Mouse (Mus musculus): ENCODE data around the gene Coq10b. TPM values are rescaled to one million over a fixed set of nuclear protein-coding genes. Genes with fewer than 3 reads are reported as not detected.

The Coq10b gene
- polyA plus RNA-seq, 1 experiment from 2014 or later: 17.6 TPM

Other genes starting within 250 kb of the Coq10b start
- 3.0 and 3.6 TPM in 2 replicates for gene Ankrd44, start 126.4 kb upstream of the Coq10b start, polyA plus RNA-seq (2015; fragmentation: Nextera tagmentation; extraction: Ambion mirVana)
- 171 and 213 TPM in 2 replicates for gene Sf3b1, start 25.3 kb upstream of the Coq10b start, polyA plus RNA-seq (2015; fragmentation: Nextera tagmentation; extraction: Ambion mirVana)
- gene Hspe1, start 35.4 kb downstream of the Coq10b start, polyA plus RNA-seq (2015; fragmentation: Nextera tagmentation; extraction: Ambion mirVana): 600 and 712 TPM in 2 replicates
- 478 and 596 TPM in 2 replicates for gene Hspd1, start 35.5 kb downstream of the Coq10b start, polyA plus RNA-seq (2015; fragmentation: Nextera tagmentation; extraction: Ambion mirVana)
- 45.0 and 58.2 TPM in 2 replicates for gene Mob4, start 78.5 kb downstream of the Coq10b start, polyA plus RNA-seq (2015; fragmentation: Nextera tagmentation; extraction: Ambion mirVana)
- 0.52 and 0.81 TPM in 2 replicates for gene Rftn2, start 174.0 kb downstream of the Coq10b start, polyA plus RNA-seq (2015; fragmentation: Nextera tagmentation; extraction: Ambion mirVana)
- gene Mars2, start 184.4 kb downstream of the Coq10b start, polyA plus RNA-seq (2015; fragmentation: Nextera tagmentation; extraction: Ambion mirVana): 3.0 and 3.2 TPM in 2 replicates

All from liver, embryonic 13.5 days (tissue).